Comparison of ENCODE assay signal across 14 mouse cellular contexts in the genomic region with DNA sequence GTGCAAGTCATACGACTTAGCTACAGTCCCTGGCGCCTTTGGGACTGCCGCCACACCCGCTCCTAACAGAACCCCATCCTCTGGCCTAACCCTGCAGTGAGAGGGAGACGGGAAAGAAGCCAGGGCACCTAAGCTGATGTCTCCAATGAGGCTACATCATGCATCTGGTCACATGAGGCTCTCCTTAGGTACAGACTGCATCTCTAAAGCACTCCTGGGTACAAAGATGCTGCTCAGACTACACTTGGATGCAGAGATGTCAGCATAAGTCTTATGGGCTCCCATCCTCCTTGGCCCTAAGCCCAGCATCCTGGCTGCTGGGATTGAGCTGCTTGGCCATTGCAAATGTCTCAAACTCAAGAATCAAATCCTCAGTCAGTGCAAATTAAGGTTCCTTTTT.
"Had no signal": no experiment of that assay in that cellular context is flagged by ENCODE, and none has a peak within 500 bp of the region (broad histone marks: within the 10 kb centered on the region; RNA-seq: fewer than 3 reads in every experiment).

No protein-coding gene starts in this region.

- H3K4me1 ChIP-seq: midbrain, embryonic 10.5 days; neural tube, embryonic 12.5 days had no signal

- H3K27me3 ChIP-seq: limb, embryonic 13.5 days; lung, embryonic 15.5 days; neural tube, embryonic 12.5 days had no signal

- H3K4me2 ChIP-seq: limb, embryonic 13.5 days; lung, embryonic 15.5 days; neural tube, embryonic 12.5 days had no signal

- H3K4me3 ChIP-seq: limb, embryonic 13.5 days; lung, embryonic 15.5 days; midbrain, embryonic 10.5 days; neural tube, embryonic 12.5 days had no signal

- H3K27ac ChIP-seq: kidney, postnatal 0 days; limb, embryonic 13.5 days; lung, embryonic 15.5 days; midbrain, embryonic 10.5 days; neural tube, embryonic 12.5 days had no signal

- H3K9ac ChIP-seq: limb, embryonic 13.5 days; lung, embryonic 15.5 days; neural tube, embryonic 12.5 days had no signal

- DNase-seq: kidney, adult 9 months; kidney, postnatal 36 days; layer of hippocampus, adult 9-11 months; layer of hippocampus, postnatal 36 days; left cerebral cortex, postnatal 4 days; lung, postnatal 14 days; midbrain, embryonic 14.5 days; right cerebral cortex, postnatal 4 days; thymus, postnatal 36 days had no signal

- H3K9me3 ChIP-seq: limb, embryonic 13.5 days; lung, embryonic 15.5 days; midbrain, embryonic 10.5 days; neural tube, embryonic 12.5 days had no signal
